Mouse (Mus musculus): ENCODE measurements around the gene Lyzl4. TPM values are rescaled to one million over a fixed set of nuclear protein-coding genes. Genes with fewer than 3 reads are reported as not detected.
A peak's percentile ranks its signal among the peaks of the same experiment; 100 is the strongest.

The Lyzl4 gene
- polyA plus RNA-seq, 1 experiment, result 0.32 TPM

DNA sequence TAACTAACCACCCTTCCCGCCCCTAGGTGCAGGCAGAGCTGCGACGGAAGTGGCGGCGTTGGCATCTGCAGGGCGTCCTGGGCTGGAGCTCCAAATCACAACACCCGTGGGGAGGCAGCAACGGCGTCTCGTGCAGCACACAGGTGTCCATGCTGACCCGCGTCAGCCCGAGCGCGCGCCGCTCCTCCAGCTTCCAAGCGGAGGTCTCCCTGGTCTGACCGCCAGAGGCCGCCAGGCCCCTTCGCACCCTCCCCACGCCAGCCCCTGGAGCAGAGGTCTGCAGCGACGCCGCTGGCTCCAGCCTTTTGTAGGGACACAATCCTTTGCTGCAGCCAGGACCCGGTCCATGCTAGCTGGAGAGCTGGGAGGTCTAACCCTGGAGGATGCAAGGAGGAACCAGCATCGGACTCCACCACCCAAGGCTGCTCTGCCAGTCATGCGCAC lies 27.5 kb upstream of the Lyzl4 start:
- Histone ChIP-seq H3K4me3 (ENCODE audit: low read depth, low read length) (peak overlapping the region; percentile 41), H3K36me3 (ENCODE audit: control insufficient read depth, insufficient read depth, low read length) (peaks cover 49% of the 10 kb centered on the region), H3K27me3 (ENCODE audit: control insufficient read depth, insufficient read depth, low read length) (no peaks in the 10 kb centered on the region), H3K27ac (ENCODE audit: insufficient read depth, low read depth, low read length) (no peak overlapping the region), H3K4me1 (ENCODE audit: control insufficient read depth, insufficient read depth, insufficient read length, low read length) (no peaks in the 10 kb centered on the region)
- WGBS, result 66% methylated on average over 28 of the region's 28 CpGs
- TF ChIP-seq CTCF (IDR thresholded peaks at IDR 0.05; ENCODE audit: extremely low read depth, insufficient read length, insufficient replicate concordance, low read depth, low read length) (peak; percentile 38), POLR2A (IDR thresholded peaks at IDR 0.05; ENCODE audit: low read depth, low read length) (no peak)

DNA sequence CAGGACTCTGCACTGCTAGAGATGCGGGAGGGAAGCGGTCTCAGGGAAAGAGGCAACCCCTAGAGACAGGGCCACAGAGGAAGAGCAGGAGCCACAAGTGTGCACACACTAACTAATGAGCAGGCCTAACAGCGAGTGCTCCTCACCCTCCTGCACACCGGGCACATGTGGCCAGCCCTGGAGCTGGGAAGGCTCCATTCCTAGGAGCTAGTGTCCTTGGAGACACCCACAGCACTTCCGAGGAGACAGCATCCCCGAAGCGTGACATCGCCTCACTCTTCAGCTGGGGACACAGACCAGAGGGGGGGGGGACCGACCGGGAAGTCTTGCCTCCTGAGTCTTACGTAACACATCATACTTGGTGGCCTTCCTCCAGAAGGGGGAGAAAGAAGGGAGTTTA lies 25.9 kb upstream of the Lyzl4 start:
- H3K27me3 ChIP-seq (ENCODE audit: control insufficient read depth, insufficient read depth, low read length), result no peaks in the 10 kb centered on the region
- TF ChIP-seq CTCF (IDR thresholded peaks at IDR 0.05; ENCODE audit: extremely low read depth, insufficient read length, insufficient replicate concordance, low read depth, low read length), result no peak
- no peak for TF ChIP-seq POLR2A (IDR thresholded peaks at IDR 0.05; ENCODE audit: low read depth, low read length)
- H3K27ac ChIP-seq (ENCODE audit: insufficient read depth, low read depth, low read length), result no peak overlapping the region
- WGBS, result 70% methylated on average over 11 of the region's 11 CpGs
- no peak overlapping the region for H3K4me3 ChIP-seq (ENCODE audit: low read depth, low read length)
- H3K4me1 ChIP-seq (ENCODE audit: control insufficient read depth, insufficient read depth, insufficient read length, low read length), result no peaks in the 10 kb centered on the region
- H3K36me3 ChIP-seq (ENCODE audit: control insufficient read depth, insufficient read depth, low read length), result peaks cover 59% of the 10 kb centered on the region

DNA sequence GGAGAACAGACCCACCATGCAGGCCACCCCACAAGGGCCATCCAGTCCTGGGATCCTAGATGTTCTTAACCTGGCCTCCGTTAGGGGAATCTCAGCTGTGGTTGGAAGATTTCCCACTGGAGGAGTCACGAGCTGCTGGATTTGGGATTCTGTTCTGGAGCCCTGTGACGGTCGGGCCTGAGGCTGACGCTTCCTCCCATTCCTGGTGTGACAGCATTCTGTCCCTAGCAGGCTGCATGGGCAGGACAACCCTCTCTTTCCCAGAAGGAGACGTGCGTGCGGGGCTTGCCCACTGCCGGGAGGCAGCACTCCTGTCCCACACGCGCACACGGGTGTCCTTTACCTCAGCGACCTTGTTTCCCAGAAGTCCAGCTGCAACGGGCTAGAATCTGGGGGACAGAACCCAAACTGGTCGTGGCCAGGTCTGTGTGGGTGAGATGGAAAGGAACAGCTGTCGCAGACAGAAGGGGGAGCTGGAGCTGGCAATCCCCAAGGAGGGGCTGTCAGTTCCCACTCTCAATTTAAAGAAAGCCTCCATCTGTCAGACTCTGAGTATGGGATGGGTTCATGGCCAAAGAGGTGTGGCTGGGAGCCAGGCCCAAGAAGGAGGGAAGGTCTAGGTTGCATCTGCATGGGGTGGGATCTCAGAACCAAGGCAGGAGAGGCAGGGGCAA lies 25.2 kb upstream of the Lyzl4 start:
- Histone ChIP-seq H3K4me3 (ENCODE audit: low read depth, low read length) (no peak overlapping the region), H3K4me1 (ENCODE audit: control insufficient read depth, insufficient read depth, insufficient read length, low read length) (no peaks in the 10 kb centered on the region), H3K27ac (ENCODE audit: insufficient read depth, low read depth, low read length) (no peak overlapping the region), H3K36me3 (ENCODE audit: control insufficient read depth, insufficient read depth, low read length) (peaks cover 64% of the 10 kb centered on the region), H3K27me3 (ENCODE audit: control insufficient read depth, insufficient read depth, low read length) (no peaks in the 10 kb centered on the region)
- 83% methylated on average over 16 of the region's 16 CpGs for whole genome bisulfite sequencing
- TF ChIP-seq CTCF (IDR thresholded peaks at IDR 0.05; ENCODE audit: extremely low read depth, insufficient read length, insufficient replicate concordance, low read depth, low read length) (no peak), POLR2A (IDR thresholded peaks at IDR 0.05; ENCODE audit: low read depth, low read length) (no peak)

DNA sequence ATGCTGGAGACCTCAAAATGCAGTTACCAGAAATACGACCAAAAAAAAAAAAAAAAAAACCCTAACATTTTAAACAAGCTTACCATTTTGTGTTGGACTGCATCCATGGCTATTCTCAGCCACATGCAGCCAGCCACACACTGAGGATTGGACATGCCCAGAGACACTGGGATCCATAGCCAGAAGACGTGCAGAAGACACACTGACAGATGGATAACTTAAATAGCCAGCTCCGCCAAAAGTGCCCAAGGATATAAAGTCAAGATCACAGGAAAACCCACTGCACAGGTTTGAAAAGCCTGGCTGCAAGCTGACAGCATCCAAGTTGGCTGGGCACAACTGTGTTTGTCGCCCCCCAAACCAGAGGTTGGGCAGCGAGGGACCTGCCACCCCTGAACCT lies 22.2 kb upstream of the Lyzl4 start:
- Histone ChIP-seq H3K36me3 (ENCODE audit: control insufficient read depth, insufficient read depth, low read length) (peaks cover 77% of the 10 kb centered on the region), H3K27ac (ENCODE audit: insufficient read depth, low read depth, low read length) (no peak overlapping the region), H3K27me3 (ENCODE audit: control insufficient read depth, insufficient read depth, low read length) (no peaks in the 10 kb centered on the region), H3K4me3 (ENCODE audit: low read depth, low read length) (no peak overlapping the region), H3K4me1 (ENCODE audit: control insufficient read depth, insufficient read depth, insufficient read length, low read length) (no peaks in the 10 kb centered on the region)
- 87% methylated on average over 5 of the region's 5 CpGs for WGBS
- no peak for TF ChIP-seq CTCF (IDR thresholded peaks at IDR 0.05; ENCODE audit: extremely low read depth, insufficient read length, insufficient replicate concordance, low read depth, low read length)
- TF ChIP-seq POLR2A (IDR thresholded peaks at IDR 0.05; ENCODE audit: low read depth, low read length), result no peak

DNA sequence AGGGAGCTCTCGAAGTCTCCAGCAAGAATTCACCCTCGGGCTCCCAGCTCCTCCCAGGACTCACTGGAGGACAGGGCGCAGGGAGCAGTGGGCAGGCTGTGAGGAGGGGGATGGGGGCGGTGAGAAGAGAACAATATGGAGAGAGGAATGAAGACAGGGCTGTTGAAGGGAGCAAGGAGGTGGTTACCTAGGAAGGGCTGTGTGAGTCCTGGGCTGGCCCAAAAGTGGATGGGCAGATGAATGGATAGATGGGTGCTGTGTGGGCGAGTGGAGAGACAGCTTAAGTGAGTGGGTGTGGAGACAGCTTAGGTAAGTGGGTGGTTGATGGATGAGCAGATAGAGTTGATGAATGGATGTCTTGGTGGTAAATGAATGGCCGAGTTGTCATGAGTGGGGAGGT lies 21.6 kb upstream of the Lyzl4 start:
- H3K27me3 ChIP-seq (ENCODE audit: control insufficient read depth, insufficient read depth, low read length), result no peaks in the 10 kb centered on the region
- H3K4me3 ChIP-seq (ENCODE audit: low read depth, low read length), result no peak overlapping the region
- no peak overlapping the region for H3K27ac ChIP-seq (ENCODE audit: insufficient read depth, low read depth, low read length)
- no peak for TF ChIP-seq POLR2A (IDR thresholded peaks at IDR 0.05; ENCODE audit: low read depth, low read length)
- TF ChIP-seq CTCF (IDR thresholded peaks at IDR 0.05; ENCODE audit: extremely low read depth, insufficient read length, insufficient replicate concordance, low read depth, low read length), result no peak
- 83% methylated on average over 6 of the region's 6 CpGs for WGBS
- H3K4me1 ChIP-seq (ENCODE audit: control insufficient read depth, insufficient read depth, insufficient read length, low read length), result peaks cover 4% of the 10 kb centered on the region; the same call in 1 of the 2 replicates
- H3K36me3 ChIP-seq (ENCODE audit: control insufficient read depth, insufficient read depth, low read length), result peaks cover 80% of the 10 kb centered on the region

DNA sequence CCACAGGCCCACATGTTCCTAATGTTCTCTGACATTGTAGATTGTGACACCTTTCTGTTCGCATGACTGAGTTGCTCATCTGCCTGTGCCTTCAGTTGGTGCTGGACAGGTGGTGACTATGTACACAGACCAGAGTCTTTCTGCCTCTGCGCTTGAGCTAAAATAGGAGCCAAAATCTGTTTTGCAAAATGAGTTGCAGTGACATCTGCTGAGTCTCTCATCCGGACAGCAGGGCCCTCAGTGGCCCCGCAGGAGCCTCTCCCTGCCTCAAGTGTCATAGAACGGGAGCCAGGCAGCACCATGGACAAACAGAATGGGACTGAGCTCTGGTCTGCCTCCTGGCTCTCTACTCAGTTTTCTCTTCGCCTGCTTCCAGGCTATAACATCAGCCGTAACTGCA lies 17.9 kb upstream of the Lyzl4 start:
- 87% methylated on average over 7 of the region's 7 CpGs for WGBS
- Histone ChIP-seq H3K27me3 (ENCODE audit: control insufficient read depth, insufficient read depth, low read length) (no peaks in the 10 kb centered on the region), H3K4me1 (ENCODE audit: control insufficient read depth, insufficient read depth, insufficient read length, low read length) (peaks cover 28% of the 10 kb centered on the region), H3K36me3 (ENCODE audit: control insufficient read depth, insufficient read depth, low read length) (peaks cover 74% of the 10 kb centered on the region), H3K27ac (ENCODE audit: insufficient read depth, low read depth, low read length) (no peak overlapping the region), H3K4me3 (ENCODE audit: low read depth, low read length) (no peak overlapping the region)
- TF ChIP-seq CTCF (IDR thresholded peaks at IDR 0.05; ENCODE audit: extremely low read depth, insufficient read length, insufficient replicate concordance, low read depth, low read length), result no peak
- no peak for TF ChIP-seq POLR2A (IDR thresholded peaks at IDR 0.05; ENCODE audit: low read depth, low read length)

DNA sequence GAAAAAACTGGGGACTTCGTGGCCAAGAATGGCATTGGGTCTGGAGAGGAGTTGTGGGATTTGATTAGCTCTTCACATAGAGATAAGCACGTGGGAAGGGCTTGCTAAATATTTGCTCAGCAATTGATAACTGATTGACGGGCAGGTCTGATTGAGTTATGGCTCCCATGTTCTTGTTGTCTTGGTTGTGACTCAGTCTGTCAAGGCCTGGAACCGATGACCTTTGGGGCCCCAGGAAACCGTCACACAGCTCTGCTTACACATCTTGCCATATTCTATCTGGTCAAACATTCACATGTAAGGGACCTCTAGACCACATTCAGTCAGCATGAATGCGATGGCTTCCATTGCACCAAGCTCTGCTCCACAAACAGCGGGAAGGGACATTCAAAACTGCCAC lies 16.4 kb upstream of the Lyzl4 start:
- Histone ChIP-seq H3K27me3 (ENCODE audit: control insufficient read depth, insufficient read depth, low read length) (no peaks in the 10 kb centered on the region), H3K4me1 (ENCODE audit: control insufficient read depth, insufficient read depth, insufficient read length, low read length) (peaks cover 37% of the 10 kb centered on the region), H3K36me3 (ENCODE audit: control insufficient read depth, insufficient read depth, low read length) (peaks cover 72% of the 10 kb centered on the region), H3K27ac (ENCODE audit: insufficient read depth, low read depth, low read length) (peak overlapping the region; percentile 100), H3K4me3 (ENCODE audit: low read depth, low read length) (peak overlapping the region; percentile 21; the same call in 1 of the 2 replicates)
- no peak for TF ChIP-seq POLR2A (IDR thresholded peaks at IDR 0.05; ENCODE audit: low read depth, low read length)
- TF ChIP-seq CTCF (IDR thresholded peaks at IDR 0.05; ENCODE audit: extremely low read depth, insufficient read length, insufficient replicate concordance, low read depth, low read length), result no peak
- WGBS, result 26% methylated on average over 7 of the region's 7 CpGs
